Mouse (Mus musculus): ENCODE measurements around the gene 4930404N11Rik. TPM values are rescaled to one million over a fixed set of nuclear protein-coding genes. Genes with fewer than 3 reads are reported as not detected.
A peak's percentile ranks its signal among the peaks of the same experiment; 100 is the strongest.

The 4930404N11Rik gene
- total RNA-seq, 2 experiments from 2014 or later: 0.48 to 0.49 TPM

- DNase-seq: no peak
Observed at GRCm38 (mm10) chr10:81354738-81355477, 10.7 kb downstream of the 4930404N11Rik start.

GRCm38 (mm10) chr10:81351678-81352291 lies 13.8 kb downstream of the 4930404N11Rik start:
- no peak for DNase-seq

GRCm38 (mm10) chr10:81350351-81351063 lies 15.1 kb downstream of the 4930404N11Rik start, which contains the start of gene Hmg20b:
Gene Hmg20b (minus strand): TSS chr10:81350480.
- DNase-seq: peak; percentile 99

- DNase-seq: no peak
Observed at GRCm38 (mm10) chr10:81349961-81350350, 15.7 kb downstream of the 4930404N11Rik start.

GRCm38 (mm10) chr10:81349146-81349545 lies 16.5 kb downstream of the 4930404N11Rik start:
- no peak for DNase-seq

- DNase-seq: no peak
Observed at GRCm38 (mm10) chr10:81346453-81347067, 19.1 kb downstream of the 4930404N11Rik start.

- no peak for DNase-seq
Observed at GRCm38 (mm10) chr10:81345162-81345534, 20.5 kb downstream of the 4930404N11Rik start.

- no peak for DNase-seq
Observed at GRCm38 (mm10) chr10:81344421-81345161, 21.0 kb downstream of the 4930404N11Rik start.

GRCm38 (mm10) chr10:81342686-81343505 lies 22.7 kb downstream of the 4930404N11Rik start, which contains the start of gene Gipc3:
Gene Gipc3 (minus strand): TSS chr10:81343266.
- DNase-seq: no peak

- no peak for DNase-seq
Observed at GRCm38 (mm10) chr10:81341333-81341949, 24.2 kb downstream of the 4930404N11Rik start.

- DNase-seq: no peak
Observed at GRCm38 (mm10) chr10:81340551-81341332, 24.9 kb downstream of the 4930404N11Rik start.

GRCm38 (mm10) chr10:81336558-81336957 lies 29.1 kb downstream of the 4930404N11Rik start:
- no peak for DNase-seq

- DNase-seq: no peak
Observed at GRCm38 (mm10) chr10:81335393-81336340, 29.9 kb downstream of the 4930404N11Rik start.

GRCm38 (mm10) chr10:81334324-81334723 lies 31.3 kb downstream of the 4930404N11Rik start:
- DNase-seq: no peak

- no peak for DNase-seq
Observed at GRCm38 (mm10) chr10:81332277-81332676, 33.3 kb downstream of the 4930404N11Rik start.

- peak; percentile 58 for DNase-seq
Observed at GRCm38 (mm10) chr10:81330007-81330406, 35.6 kb downstream of the 4930404N11Rik start.

GRCm38 (mm10) chr10:81329194-81329975 lies 36.2 kb downstream of the 4930404N11Rik start:
- DNase-seq: no peak

All from gastrocnemius, postnatal 25 days (tissue).